Mouse (Mus musculus): ENCODE measurements around the gene Golph3. TPM values are rescaled to one million over a fixed set of nuclear protein-coding genes. Genes with fewer than 3 reads are reported as not detected.
"Not testable (repeated sequence)": the region's sequence is repeated elsewhere in the genome, so short reads cannot be mapped to it uniquely, and the experiment has no call there.

Golph3 gene
- total RNA-seq, 1 experiment from 2014 or later, result 99.8 TPM

DNA sequence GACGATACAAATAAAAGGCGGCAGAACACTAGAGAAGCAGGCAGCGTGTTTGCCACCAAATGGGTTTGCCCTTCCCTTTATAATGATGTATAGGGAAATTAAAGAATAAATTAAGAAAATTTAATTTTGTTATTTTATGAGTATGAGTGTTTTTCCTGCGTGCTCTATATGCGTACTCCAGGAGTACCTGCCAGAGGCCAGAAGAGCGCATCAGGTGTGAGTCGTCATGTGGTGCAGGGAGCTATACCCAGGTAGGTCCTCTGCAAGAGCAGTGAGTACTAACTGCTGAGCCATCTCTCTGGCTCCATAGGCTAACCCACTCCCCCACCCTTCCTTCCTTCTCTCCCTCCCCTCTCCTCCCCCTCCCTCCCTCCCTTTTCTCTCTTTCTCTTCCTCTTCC lies 30.2 kb downstream of the Golph3 start:
- no peak for ATAC-seq (replicated peaks; ENCODE audit: low read depth, poor library complexity, severe bottlenecking)

DNA sequence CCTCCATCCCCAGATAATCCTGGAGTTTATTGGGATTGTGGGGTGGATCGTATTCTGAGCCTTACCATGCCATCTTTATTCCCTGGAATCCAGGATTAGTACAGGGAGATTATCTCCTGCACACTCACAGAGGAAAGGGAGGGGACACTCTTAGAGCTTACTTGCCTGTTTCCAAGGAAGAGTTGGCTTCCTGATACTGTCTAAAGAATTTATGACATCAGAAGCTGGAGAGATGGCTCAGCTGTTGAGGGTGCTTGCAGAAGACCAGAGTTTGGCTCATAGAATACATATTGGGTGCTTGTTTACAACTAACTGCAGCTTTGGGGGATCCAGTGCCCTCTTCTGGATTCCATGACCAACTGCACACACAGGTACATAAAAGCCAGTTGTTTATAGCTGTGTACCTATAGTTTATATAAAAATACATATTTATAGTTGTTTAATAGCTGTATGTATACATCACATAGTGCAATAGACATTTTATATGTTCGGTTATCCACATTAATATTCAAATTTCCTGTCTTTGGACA lies 33.1 kb downstream of the Golph3 start:
- 0 out of 2 replicates have a peak, but pooled peaks have one; percentile 33 for ATAC-seq (replicated peaks; ENCODE audit: low read depth, poor library complexity, severe bottlenecking)

DNA sequence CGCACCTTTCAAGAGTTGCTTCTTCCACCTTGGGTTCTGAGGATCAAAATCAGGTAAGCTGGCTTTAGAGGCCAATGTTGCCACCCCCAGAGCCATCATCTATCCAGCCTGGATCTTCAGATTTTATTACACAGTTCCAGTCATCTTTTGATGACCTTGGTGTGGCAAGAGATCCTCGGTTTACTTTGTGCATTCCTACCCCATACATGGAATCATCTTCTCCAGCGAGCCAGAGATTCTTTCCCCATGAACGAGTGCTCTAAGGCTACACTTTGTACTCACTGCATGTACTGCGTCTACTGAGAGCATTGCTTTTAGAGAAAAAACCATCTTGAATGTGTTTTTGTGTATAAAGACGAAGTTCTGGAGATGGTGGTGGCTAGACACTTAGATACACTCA lies 34.0 kb downstream of the Golph3 start:
- ATAC-seq (replicated peaks; ENCODE audit: low read depth, poor library complexity, severe bottlenecking), result no peak

DNA sequence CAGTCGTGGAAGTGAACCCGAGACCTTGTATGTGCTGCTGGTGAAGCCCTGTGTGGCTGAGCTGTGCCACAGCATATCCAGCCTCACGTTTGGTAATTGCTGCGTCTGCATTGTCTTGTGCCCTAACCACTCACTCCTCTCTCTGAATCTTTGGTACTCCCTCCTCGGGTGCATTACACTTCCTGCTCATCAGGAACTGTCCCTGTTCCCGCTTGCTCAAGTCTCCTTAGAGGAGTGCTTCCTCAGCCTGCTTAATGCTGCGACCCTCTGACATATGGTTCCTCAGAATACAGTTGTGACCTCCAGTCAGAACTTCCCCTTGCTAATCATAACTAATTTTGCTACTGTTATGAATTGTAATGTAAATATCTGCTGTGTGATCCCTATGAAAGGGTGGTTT lies 34.7 kb downstream of the Golph3 start:
- ATAC-seq (replicated peaks; ENCODE audit: low read depth, poor library complexity, severe bottlenecking), result no peak

DNA sequence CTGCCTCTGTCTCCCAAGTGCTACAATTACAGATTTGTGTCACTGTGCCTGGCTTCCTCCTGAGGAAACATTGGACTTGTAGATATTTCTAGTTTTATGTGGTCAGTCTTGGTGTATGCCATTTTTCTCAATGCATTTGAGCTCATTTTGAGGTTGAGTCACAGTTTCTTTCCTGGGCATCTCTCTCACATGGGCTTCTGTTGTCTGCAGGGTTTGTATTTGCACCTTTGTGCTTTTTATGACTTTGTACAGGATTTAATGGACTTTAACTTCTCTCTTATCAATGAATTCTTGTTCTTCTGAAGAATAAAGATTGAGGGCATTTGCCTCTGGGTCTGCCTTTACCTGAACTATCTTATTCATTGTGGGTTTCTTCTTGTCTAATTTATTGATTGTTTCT lies 36.2 kb downstream of the Golph3 start:
- no peak for ATAC-seq (replicated peaks; ENCODE audit: low read depth, poor library complexity, severe bottlenecking)

DNA sequence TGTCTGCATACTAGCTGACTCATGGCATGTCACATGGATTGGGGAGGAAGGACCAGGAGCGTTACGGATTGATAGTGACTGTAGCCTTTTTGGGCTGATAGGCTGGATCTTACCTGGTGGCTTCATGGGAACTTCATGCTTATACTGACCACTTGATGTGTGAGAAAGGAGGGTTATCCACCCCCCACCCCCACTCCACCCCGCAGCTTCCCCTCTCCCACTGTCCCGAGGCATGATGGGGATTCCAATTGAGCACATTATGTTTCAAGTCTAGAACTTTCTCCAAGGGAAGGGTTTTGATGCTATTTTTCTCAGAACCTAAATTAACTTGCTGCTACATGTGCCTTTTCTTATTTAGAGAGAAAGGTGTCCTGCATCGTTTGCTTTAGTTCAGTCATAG lies 37.1 kb downstream of the Golph3 start:
- no peak for ATAC-seq (replicated peaks; ENCODE audit: low read depth, poor library complexity, severe bottlenecking)

DNA sequence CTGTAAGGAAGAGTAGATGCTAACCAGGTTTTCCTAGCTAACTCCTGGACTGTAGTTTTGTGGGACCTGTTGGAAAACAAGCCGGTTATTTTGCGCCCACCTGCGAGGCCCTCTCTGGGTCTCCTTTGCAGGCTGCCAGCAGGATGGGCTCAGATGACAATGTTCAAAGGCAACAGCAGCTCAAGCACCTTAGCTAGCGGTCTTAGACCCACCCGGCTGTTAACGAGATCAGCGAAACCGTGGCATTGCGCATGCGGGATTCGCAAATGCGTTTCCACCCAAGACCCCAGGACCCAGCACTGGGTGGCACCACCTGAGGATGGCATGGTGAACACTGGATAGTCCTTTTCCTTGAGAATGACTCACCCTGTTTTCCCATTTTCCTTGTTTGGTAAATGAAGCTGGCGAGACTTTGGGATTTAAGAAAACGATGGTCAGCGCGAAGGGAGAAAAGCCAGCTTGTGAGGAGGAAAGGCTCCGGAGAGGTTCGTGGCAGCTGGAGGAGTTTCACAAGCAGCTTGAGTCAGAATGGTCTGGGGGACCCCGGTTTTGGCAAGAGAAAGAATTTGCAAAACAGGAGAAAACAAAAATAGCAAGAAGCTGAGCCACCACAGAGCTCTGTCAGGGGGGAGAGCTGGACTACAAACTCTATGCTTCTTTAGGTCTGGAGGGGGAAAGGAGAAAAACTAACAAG lies 39.4 kb downstream of the Golph3 start:
- no peak for ATAC-seq (replicated peaks; ENCODE audit: low read depth, poor library complexity, severe bottlenecking)

DNA sequence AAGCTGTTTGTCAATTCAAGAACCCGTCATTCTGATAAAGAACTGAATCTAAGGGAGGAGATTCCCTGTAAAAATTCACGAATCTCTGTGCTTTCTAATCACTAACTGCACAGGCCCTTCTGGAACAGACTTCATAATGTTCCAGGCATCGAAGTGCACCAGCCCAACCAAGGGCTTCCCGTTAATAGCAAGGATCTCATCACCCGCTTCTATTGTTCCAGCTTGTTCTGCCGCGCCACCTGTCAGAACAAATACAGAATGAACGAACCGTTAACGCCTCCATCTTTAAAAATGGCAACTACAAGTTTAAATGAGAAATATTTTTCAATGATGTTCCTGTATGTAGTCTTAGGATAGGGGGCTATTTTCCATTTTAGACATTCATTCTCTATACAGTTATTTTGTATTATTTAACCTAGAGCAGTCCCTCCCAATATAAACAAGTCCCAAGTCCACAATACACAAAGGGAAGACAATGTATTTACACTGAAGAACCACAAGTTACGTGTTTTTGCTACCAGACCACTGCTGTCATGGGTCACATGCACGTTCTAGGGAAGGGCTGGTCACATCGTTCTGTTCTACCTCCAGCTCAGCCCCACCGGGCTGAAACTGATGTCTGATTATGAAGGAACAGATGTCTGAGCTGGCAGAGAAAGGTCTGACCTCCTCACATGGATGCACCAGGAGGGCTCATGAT lies 40.9 kb downstream of the Golph3 start:
- ATAC-seq (replicated peaks; ENCODE audit: low read depth, poor library complexity, severe bottlenecking), result no peak

DNA sequence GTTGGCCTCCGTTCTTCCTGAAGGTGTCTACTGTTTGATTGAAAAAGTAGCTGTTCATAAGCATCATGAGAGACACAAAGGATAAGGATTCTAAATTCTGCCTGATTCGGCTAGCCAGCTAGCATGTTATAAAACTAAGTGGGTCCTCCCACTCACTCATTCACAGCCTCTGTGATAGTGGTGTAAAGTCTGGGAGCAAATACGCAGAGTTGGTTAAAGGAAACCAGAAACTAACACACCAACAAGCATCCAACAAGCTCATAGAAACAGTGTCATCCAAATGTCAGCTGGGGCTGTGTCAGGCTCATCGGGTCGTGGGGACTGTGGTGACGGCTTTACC lies 41.4 kb downstream of the Golph3 start:
- ATAC-seq (replicated peaks; ENCODE audit: low read depth, poor library complexity, severe bottlenecking), result no peak

DNA sequence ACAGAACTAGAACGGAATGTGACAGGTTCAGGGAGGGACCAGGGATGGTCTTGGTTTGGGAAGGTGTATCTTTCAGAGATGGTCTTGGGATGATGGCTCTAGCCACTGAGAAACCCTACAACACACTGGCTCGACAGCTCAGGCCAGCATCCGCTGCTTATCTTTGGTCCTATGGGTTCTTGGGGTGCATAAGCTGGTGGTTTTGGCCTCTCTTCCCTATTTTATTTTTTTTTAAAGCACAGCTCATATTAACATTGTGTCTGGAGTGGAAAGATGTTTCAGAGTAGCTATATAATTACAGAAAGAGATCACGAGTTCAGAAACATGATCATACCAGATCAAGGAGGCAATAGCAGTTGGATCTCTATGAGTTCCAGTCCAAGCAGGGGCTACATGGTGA lies 42.8 kb downstream of the Golph3 start:
- no peak for ATAC-seq (replicated peaks; ENCODE audit: low read depth, poor library complexity, severe bottlenecking)

DNA sequence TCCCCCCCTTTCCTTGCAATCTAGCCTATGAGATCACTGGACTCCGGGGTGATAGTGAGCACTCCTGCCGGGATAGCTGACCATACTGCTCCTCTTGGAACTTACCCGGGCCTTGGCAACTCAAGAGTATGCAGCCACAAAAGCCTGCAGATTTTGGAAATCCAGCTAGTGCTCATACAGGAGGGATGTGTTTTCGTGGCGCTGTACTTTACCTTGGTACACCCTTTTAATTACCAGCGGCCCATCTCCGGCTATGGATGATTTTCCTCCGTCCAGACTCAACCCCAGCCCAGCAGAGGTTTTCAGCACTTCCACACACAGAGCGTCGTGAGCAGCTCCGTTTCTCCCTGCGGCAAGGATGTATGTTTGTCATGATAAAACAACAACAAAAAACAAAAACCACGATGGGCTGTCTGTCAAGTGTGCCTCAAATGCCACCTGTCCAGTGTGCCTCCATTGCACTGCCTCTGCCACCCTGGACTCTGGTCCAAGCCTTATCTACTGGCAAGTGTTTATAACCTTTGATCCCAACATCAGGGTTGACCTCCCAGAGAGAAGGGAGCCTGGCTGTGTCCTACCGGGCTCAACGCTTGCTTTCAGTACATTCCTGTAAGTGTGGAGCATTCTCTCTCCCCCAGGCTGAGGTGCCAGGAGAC lies 44.3 kb downstream of the Golph3 start:
- ATAC-seq (replicated peaks; ENCODE audit: low read depth, poor library complexity, severe bottlenecking), result no peak

DNA sequence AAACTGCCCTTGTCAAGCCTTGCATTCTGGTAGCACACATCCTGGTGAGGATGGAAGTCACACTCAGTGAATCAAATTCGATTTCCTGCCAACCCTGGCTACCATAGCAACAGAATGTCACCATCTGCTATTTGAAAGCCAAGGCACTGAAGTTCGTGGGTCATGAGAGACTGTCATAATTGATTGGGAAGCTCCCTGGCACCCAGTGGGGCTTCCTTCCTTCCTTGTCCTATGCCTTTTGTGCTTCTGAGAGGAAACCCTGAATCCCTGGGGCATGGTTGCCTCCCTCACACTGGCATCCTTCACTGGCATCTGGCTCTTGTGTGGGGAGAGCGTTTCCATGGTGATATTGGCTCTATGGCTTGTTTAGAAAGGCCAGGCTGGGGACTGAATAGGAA lies 44.8 kb downstream of the Golph3 start:
- no peak for ATAC-seq (replicated peaks; ENCODE audit: low read depth, poor library complexity, severe bottlenecking)

DNA sequence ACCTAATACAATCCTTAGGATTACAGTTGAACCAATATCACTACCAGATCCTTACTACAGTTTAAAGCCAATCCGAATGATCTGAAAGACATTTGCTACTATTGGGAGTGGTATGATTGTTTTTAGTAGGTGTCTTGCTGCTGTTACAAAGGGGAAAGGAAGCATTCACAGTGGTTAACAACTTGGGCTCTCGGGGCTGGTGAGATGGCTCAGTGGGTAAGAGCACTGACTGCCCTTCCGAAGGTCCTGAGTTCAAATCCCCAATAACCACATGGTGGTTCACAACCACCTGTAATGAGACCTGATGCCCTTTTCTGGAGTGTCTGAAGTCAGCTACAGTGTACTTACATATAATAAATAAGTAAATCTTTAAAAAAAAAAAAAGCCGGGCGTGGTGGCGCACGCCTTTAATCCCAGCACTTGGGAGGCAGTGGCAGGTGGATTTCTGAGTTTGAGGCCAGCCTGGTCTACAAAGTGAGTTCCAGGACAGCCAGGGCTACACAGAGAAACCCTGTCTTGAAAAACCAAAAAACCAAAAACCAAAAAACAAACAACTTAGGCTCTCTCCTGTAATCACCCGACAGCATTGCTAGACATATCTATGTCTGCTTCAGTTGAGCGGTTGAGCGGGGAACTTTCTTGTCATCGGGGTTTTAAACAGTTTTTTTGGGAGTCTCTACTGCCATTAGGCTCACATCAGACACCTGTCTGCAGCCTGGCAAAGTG lies 45.5 kb downstream of the Golph3 start:
- ATAC-seq (replicated peaks; ENCODE audit: low read depth, poor library complexity, severe bottlenecking), result not testable (repeated sequence)

DNA sequence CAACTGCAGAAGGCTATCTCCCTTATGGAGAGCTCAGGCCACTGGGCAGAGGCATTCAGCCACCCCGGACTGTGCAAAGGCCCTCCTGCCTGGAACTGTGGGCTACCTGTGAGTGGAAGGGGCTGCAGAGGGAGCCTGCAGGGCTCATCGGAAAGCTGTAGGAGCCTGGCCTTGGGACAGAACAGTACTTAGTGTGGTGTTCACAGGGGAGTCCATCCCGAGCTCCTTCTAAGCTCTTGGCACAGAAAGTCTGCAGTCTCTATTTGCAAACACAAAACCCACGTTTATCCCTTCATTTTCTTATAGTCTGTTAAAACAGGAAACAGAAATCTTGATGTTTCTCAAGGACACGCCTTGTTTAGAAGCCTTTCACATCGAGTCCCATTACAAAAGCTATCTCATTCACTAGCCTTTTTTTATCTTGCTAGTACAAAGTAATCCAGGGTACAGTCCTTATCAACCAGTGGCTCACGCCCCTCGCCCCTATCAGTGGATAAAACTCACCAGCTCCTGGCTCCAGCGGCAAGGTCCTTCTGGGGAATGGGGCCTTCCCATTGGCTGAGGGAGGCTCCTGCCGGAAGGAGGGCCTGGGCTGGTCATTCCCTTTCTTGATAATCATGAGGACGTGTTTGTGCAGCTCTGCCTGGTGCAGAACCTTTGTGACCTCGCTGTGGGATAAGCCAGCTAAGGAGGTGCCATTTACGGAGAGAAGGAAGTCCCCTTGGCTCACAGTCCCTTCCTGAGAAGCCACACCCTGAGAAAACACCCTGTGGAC lies 46.2 kb downstream of the Golph3 start:
- peak; percentile 54 for ATAC-seq (replicated peaks; ENCODE audit: low read depth, poor library complexity, severe bottlenecking)

DNA sequence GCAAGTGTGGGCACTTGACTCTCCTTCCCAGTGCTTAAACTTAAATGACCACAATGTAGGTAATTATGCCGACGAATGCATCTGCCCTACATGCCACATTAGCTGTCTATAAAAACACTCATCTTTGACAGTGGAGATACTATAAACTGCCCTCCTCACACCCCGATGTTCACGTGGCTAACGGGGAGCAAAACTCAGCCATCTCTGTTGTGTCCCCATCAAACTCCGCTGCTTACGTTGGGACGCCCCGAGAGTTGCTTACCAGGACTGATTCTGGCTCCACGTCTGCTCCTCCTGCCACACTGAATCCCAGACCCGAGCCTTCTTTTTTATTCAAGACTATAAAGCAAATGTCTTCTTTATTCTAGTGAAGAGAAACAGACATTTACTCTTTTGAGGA lies 47.1 kb downstream of the Golph3 start:
- ATAC-seq (replicated peaks; ENCODE audit: low read depth, poor library complexity, severe bottlenecking), result no peak

DNA sequence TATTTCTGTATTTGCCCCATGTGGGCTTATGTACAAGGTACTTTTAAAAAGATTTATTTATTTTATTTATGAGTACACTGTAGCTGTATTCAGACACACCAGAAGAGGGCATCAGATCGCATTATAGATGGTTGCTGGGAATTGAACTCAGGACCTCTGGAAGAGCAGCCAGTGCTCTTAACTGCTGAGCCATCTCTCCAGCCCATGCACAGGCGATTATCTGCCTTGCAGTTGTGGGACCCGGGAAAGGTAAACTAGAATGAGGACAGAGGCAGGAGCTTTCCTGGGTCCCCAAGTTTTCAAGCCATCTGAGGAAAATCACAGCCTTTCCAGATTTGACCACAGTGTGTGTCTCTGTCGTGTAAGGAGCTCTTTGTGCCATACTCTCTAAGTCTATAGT lies 47.6 kb downstream of the Golph3 start:
- ATAC-seq (replicated peaks; ENCODE audit: low read depth, poor library complexity, severe bottlenecking), result no peak

DNA sequence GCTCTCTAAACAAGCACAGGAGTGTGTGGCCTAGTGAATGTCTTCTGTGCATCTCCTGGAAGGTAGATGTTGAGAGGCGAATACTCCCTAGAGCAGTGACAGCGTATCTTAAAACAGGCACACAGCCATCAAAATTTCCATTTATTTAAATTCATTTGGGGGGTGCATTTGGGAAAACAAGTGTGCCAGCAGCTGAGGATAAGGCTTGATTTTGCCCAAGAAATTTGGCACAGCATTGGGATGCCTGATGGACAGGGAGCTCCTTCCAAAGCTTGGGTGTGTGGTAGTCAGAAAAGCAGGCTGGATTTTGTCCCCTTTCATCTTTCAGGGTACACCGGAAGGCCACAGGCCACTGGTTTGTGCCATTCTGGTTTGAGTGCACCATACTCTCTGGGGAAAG lies 48.8 kb downstream of the Golph3 start:
- ATAC-seq (replicated peaks; ENCODE audit: low read depth, poor library complexity, severe bottlenecking), result no peak

DNA sequence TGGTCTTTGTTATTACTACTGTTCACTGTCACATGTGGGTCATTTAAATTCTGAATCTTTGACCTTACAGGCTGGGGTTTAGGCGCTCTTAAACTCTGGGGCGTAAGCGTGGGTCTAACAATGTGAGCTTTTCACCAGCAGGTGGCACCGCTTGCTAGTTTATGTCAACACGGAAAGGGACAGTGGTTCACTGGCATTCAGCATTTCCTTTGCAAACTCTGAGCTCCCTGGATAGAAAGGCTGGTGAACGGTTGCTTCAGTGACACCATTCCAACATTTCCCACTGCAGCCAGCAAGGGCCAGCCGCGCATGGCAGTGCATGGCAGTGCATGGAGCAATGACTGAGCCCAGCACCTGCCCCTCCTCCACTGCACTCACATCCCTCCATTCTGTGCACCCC lies 49.9 kb downstream of the Golph3 start:
- peak; percentile 64 for ATAC-seq (replicated peaks; ENCODE audit: low read depth, poor library complexity, severe bottlenecking)

DNA sequence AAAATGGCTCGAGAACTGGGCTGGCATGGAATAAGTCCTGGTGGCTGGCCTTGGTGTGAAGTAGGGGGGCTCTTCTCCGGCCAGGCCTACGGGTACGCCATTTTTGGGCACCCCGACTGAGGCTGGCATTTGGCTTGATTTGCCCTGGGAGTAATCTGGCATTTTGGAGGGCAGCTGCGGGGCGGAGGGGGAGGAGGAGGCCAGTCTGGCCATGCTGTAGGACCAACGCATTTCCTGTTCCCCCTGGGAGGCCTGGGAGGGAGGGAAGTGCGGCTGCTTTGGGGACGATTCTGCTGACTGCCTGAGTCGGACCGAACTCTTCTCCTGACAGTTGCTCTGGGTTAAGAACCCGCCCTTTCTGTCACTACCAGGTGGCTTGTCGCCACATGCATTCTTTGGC lies 52.2 kb downstream of the Golph3 start:
- no peak for ATAC-seq (replicated peaks; ENCODE audit: low read depth, poor library complexity, severe bottlenecking)

DNA sequence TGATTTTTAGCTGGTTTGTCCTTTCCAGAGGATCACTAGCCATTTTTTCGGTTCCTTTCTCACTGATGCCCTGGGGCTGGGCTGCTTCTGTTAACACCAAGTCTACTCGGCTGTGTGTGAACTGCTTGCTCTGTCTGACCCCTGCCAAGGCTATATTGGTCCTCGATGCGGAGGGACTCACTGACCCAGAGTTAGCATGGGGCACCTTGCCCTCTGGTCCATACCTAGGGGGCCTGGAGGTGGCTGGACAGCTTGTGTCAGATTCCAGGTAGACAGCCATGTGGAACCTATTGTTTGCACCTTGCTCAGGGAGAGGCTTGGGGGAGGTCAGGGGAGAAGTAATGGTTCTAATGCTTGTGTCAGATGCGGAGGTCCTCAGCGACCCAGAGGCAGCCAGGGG lies 52.7 kb downstream of the Golph3 start:
- ATAC-seq (replicated peaks; ENCODE audit: low read depth, poor library complexity, severe bottlenecking), result no peak

Measured in common myeloid progenitor, adult 5-6 weeks (primary cell).